Mouse (Mus musculus): ENCODE measurements around the gene Smtnl2. TPM values are rescaled to one million over a fixed set of nuclear protein-coding genes. Genes with fewer than 3 reads are reported as not detected.

Gene Smtnl2
- polyA plus RNA-seq, 1 experiment from 2014 or later: 10.2 TPM

- no peak for ATAC-seq (ENCODE audit: low FRiP score)
- WGBS: 89% methylated on average over 11 of the region's 11 CpGs
- Histone ChIP-seq H3K27ac (replicated peaks) (no peak overlapping the region), H3K4me1 (0 out of 2 replicates have a peak, but pooled peaks cover 4% of the 10 kb centered on the region), H3K36me3 (no peaks in the 10 kb centered on the region), H3K4me3 (replicated peaks) (no peak overlapping the region), H3K27me3 (replicated peaks) (no peaks in the 10 kb centered on the region), H3K4me2 (no peak overlapping the region), H3K9ac (replicated peaks) (no peak overlapping the region), H3K9me3 (replicated peaks) (no peaks in the 10 kb centered on the region)
Measured at GRCm38 (mm10) chr11:72421518-72422278, 10.2 kb upstream of the Smtnl2 start.

GRCm38 (mm10) chr11:72420460-72421122 is 9.1 kb upstream of the Smtnl2 start:
- H3K4me2 ChIP-seq: no peak overlapping the region
- H3K9me3 ChIP-seq (replicated peaks): no peaks in the 10 kb centered on the region
- H3K27me3 ChIP-seq (replicated peaks): no peaks in the 10 kb centered on the region
- no peak overlapping the region for H3K4me3 ChIP-seq (replicated peaks)
- H3K36me3 ChIP-seq: no peaks in the 10 kb centered on the region
- H3K27ac ChIP-seq (replicated peaks): no peak overlapping the region
- 83% methylated on average over 6 of the region's 6 CpGs for WGBS
- H3K4me1 ChIP-seq: 0 out of 2 replicates have a peak, but pooled peaks cover 4% of the 10 kb centered on the region
- H3K9ac ChIP-seq (replicated peaks): no peak overlapping the region
- no peak for ATAC-seq (ENCODE audit: low FRiP score)

- Histone ChIP-seq H3K4me1 (0 out of 2 replicates have a peak, but pooled peaks cover 4% of the 10 kb centered on the region), H3K4me3 (replicated peaks) (no peak overlapping the region), H3K9me3 (replicated peaks) (no peaks in the 10 kb centered on the region), H3K36me3 (no peaks in the 10 kb centered on the region), H3K27me3 (replicated peaks) (no peaks in the 10 kb centered on the region), H3K27ac (replicated peaks) (no peak overlapping the region), H3K9ac (replicated peaks) (no peak overlapping the region), H3K4me2 (no peak overlapping the region)
- no peak for ATAC-seq (ENCODE audit: low FRiP score)
- 93% methylated on average over 6 of the region's 6 CpGs for WGBS
Measured at GRCm38 (mm10) chr11:72419006-72419405, 7.5 kb upstream of the Smtnl2 start.

GRCm38 (mm10) chr11:72418227-72418626 is 6.7 kb upstream of the Smtnl2 start:
- Histone ChIP-seq H3K36me3 (no peaks in the 10 kb centered on the region), H3K27ac (replicated peaks) (no peak overlapping the region), H3K4me3 (replicated peaks) (no peak overlapping the region), H3K27me3 (replicated peaks) (no peaks in the 10 kb centered on the region), H3K9me3 (replicated peaks) (no peaks in the 10 kb centered on the region), H3K4me2 (no peak overlapping the region), H3K4me1 (0 out of 2 replicates have a peak, but pooled peaks cover 4% of the 10 kb centered on the region), H3K9ac (replicated peaks) (no peak overlapping the region)
- WGBS: 53% methylated on average over 8 of the region's 8 CpGs
- no peak for ATAC-seq (ENCODE audit: low FRiP score)

- H3K9me3 ChIP-seq (replicated peaks): no peaks in the 10 kb centered on the region
- H3K4me2 ChIP-seq: no peak overlapping the region
- WGBS: 10% methylated on average over 4 of the region's 4 CpGs
- ATAC-seq (ENCODE audit: low FRiP score): no peak
- no peak overlapping the region for H3K4me3 ChIP-seq (replicated peaks)
- no peaks in the 10 kb centered on the region for H3K36me3 ChIP-seq
- H3K4me1 ChIP-seq: 0 out of 2 replicates have a peak, but pooled peaks cover 4% of the 10 kb centered on the region
- peaks cover 6% of the 10 kb centered on the region for H3K27me3 ChIP-seq (replicated peaks)
- H3K9ac ChIP-seq (replicated peaks): no peak overlapping the region
- H3K27ac ChIP-seq (replicated peaks): no peak overlapping the region
Measured at GRCm38 (mm10) chr11:72417376-72417775, 5.9 kb upstream of the Smtnl2 start.

GRCm38 (mm10) chr11:72416666-72417065 is 5.2 kb upstream of the Smtnl2 start:
- Histone ChIP-seq H3K27ac (replicated peaks) (no peak overlapping the region), H3K27me3 (replicated peaks) (peaks cover 10% of the 10 kb centered on the region), H3K36me3 (no peaks in the 10 kb centered on the region), H3K4me2 (no peak overlapping the region), H3K4me1 (peaks cover 7% of the 10 kb centered on the region), H3K9me3 (replicated peaks) (no peaks in the 10 kb centered on the region), H3K9ac (replicated peaks) (no peak overlapping the region), H3K4me3 (replicated peaks) (no peak overlapping the region)
- WGBS: 82% methylated on average over 5 of the region's 5 CpGs
- no peak for ATAC-seq (ENCODE audit: low FRiP score)

GRCm38 (mm10) chr11:72415155-72415554 is 3.6 kb upstream of the Smtnl2 start:
- ATAC-seq (ENCODE audit: low FRiP score): no peak
- Histone ChIP-seq H3K9me3 (replicated peaks) (no peaks in the 10 kb centered on the region), H3K4me1 (peaks cover 20% of the 10 kb centered on the region), H3K27me3 (replicated peaks) (peaks cover 16% of the 10 kb centered on the region), H3K9ac (replicated peaks) (no peak overlapping the region), H3K4me3 (replicated peaks) (no peak overlapping the region), H3K36me3 (no peaks in the 10 kb centered on the region), H3K27ac (replicated peaks) (no peak overlapping the region), H3K4me2 (no peak overlapping the region)
- 83% methylated on average over 8 of the region's 8 CpGs for WGBS

GRCm38 (mm10) chr11:72413601-72414190 is 2.2 kb upstream of the Smtnl2 start:
- Histone ChIP-seq H3K27ac (replicated peaks) (no peak overlapping the region), H3K9ac (replicated peaks) (no peak overlapping the region), H3K4me2 (no peak overlapping the region), H3K36me3 (no peaks in the 10 kb centered on the region), H3K4me1 (peaks cover 26% of the 10 kb centered on the region), H3K27me3 (replicated peaks) (peaks cover 26% of the 10 kb centered on the region), H3K9me3 (replicated peaks) (no peaks in the 10 kb centered on the region), H3K4me3 (replicated peaks) (no peak overlapping the region)
- ATAC-seq (ENCODE audit: low FRiP score): no peak
- WGBS: 79% methylated on average over 5 of the region's 5 CpGs

GRCm38 (mm10) chr11:72413016-72413415 is 1.5 kb upstream of the Smtnl2 start:
- H3K4me3 ChIP-seq (replicated peaks): no peak overlapping the region
- H3K27ac ChIP-seq (replicated peaks): no peak overlapping the region
- H3K9ac ChIP-seq (replicated peaks): no peak overlapping the region
- no peaks in the 10 kb centered on the region for H3K36me3 ChIP-seq
- peaks cover 31% of the 10 kb centered on the region for H3K27me3 ChIP-seq (replicated peaks)
- peaks cover 29% of the 10 kb centered on the region for H3K4me1 ChIP-seq
- H3K4me2 ChIP-seq: no peak overlapping the region
- no peaks in the 10 kb centered on the region for H3K9me3 ChIP-seq (replicated peaks)
- WGBS: 84% methylated on average over 7 of the region's 7 CpGs
- ATAC-seq (ENCODE audit: low FRiP score): no peak

GRCm38 (mm10) chr11:72411945-72412344 is 432 bp upstream of the Smtnl2 start:
- Histone ChIP-seq H3K4me1 (peaks cover 25% of the 10 kb centered on the region), H3K4me3 (replicated peaks) (peak overlapping the region; percentile 62), H3K9me3 (replicated peaks) (no peaks in the 10 kb centered on the region), H3K27me3 (replicated peaks) (peaks cover 39% of the 10 kb centered on the region), H3K9ac (replicated peaks) (peak overlapping the region; percentile 72), H3K4me2 (peak overlapping the region; percentile 100), H3K27ac (replicated peaks) (no peak overlapping the region), H3K36me3 (no peaks in the 10 kb centered on the region)
- 32% methylated on average over 9 of the region's 9 CpGs for WGBS
- ATAC-seq (ENCODE audit: low FRiP score): no peak

GRCm38 (mm10) chr11:72410521-72411092 is 906 bp downstream of the Smtnl2 start:
- 1% methylated on average over 25 of the region's 25 CpGs for WGBS
- no peaks in the 10 kb centered on the region for H3K9me3 ChIP-seq (replicated peaks)
- H3K27me3 ChIP-seq (replicated peaks): peaks cover 39% of the 10 kb centered on the region
- no peaks in the 10 kb centered on the region for H3K36me3 ChIP-seq
- H3K4me1 ChIP-seq: peaks cover 25% of the 10 kb centered on the region
- H3K9ac ChIP-seq (replicated peaks): peak overlapping the region; percentile 72
- peak overlapping the region; percentile 62 for H3K4me3 ChIP-seq (replicated peaks)
- no peak for ATAC-seq (ENCODE audit: low FRiP score)
- H3K27ac ChIP-seq (replicated peaks): no peak overlapping the region
- peak overlapping the region; percentile 100 for H3K4me2 ChIP-seq

Measured in neural tube, embryonic 15.5 days (tissue).